In the genomic region with DNA sequence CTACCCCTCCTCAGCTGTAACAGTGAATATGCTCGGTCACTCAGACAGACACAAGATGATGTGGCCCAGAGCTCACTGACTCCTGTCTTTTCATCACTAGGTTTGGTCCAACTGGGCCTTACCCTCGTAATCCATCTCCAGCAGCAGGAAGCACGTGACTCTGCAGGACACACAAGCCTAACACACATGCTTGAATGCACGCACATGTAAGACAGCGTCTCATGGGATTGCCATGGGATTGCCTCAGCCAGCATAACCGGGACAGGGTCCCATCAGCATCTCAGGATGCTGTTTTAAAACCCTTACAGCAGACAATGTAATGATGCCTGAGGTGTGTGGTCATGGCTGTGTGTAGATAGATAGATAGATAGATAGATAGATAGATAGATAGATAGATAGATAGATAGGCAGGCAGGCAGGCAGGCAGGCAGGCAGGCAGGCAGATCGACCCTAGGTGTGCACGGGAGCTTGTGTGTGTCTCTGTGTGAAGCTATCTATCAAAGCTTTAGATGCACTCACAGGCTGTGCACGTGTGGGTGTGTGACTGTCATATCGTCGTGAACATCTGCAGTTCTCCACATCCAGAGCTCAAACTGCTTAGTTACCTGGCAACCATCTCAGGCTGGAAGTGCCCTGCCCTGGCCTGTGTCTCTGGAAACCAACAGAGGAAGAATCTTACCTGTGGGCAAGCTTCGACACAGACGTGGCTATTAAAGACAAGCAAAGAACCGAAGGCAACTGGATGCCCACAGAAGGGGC, we compare ENCODE assay signal across 24 mouse cellular contexts. TPM values are rescaled to one million over a fixed set of nuclear protein-coding genes. Genes with fewer than 3 reads are reported as not detected.
DNase-seq lines count a peak whose midpoint lies in the region; ATAC-seq and TF ChIP-seq lines count a peak whose summit lies in the region.
"Had no signal": no experiment of that assay in that cellular context is flagged by ENCODE, and none has a peak within 500 bp of the region (broad histone marks: within the 10 kb centered on the region; RNA-seq: fewer than 3 reads in every experiment).

No protein-coding gene starts in this region.

- H3K9me3 ChIP-seq in hindbrain, embryonic 13.5 days: no peaks in the 10 kb centered on the region
- H3K9me3 ChIP-seq in hindbrain, embryonic 10.5 days: no peaks in the 10 kb centered on the region
- no peaks in the 10 kb centered on the region for H3K9me3 ChIP-seq in forebrain, postnatal 0 days (ENCODE audit: low read length)
- H3K9me3 ChIP-seq: embryonic facial prominence, embryonic 15.5 days; heart, embryonic 13.5 days; limb, embryonic 15.5 days; midbrain, embryonic 12.5 days; neural tube, embryonic 12.5 days; stomach, embryonic 15.5 days had no signal

- peak overlapping the region; percentile 44 for H3K27ac ChIP-seq in hindbrain, embryonic 13.5 days
- no peak overlapping the region; the same call in 1 of the 2 replicates for H3K27ac ChIP-seq in hindbrain, embryonic 10.5 days
- 0 out of 2 replicates have a peak overlapping the region, but pooled peaks have one; percentile 1 for H3K27ac ChIP-seq in forebrain, postnatal 0 days (ENCODE audit: low read depth, low read length)
- H3K27ac ChIP-seq: embryonic facial prominence, embryonic 15.5 days; gastrocnemius, adult 2 months; heart, embryonic 13.5 days; kidney, postnatal 0 days; limb, embryonic 15.5 days; midbrain, embryonic 12.5 days; neural tube, embryonic 12.5 days; stomach, embryonic 15.5 days had no signal

- no peak overlapping the region for H3K4me2 ChIP-seq in hindbrain, embryonic 13.5 days
- H3K4me2 ChIP-seq in forebrain, postnatal 0 days (ENCODE audit: low read depth): no peak overlapping the region
- H3K4me2 ChIP-seq: embryonic facial prominence, embryonic 15.5 days; heart, embryonic 13.5 days; limb, embryonic 15.5 days; midbrain, embryonic 12.5 days; neural tube, embryonic 12.5 days; stomach, embryonic 15.5 days had no signal

- peak overlapping the region; percentile 5; the same call in 1 of the 2 replicates for H3K9ac ChIP-seq in hindbrain, embryonic 13.5 days
- no peak overlapping the region for H3K9ac ChIP-seq in forebrain, postnatal 0 days
- H3K9ac ChIP-seq: embryonic facial prominence, embryonic 15.5 days; heart, embryonic 13.5 days; limb, embryonic 15.5 days; liver, postnatal 0 days; midbrain, embryonic 12.5 days; neural tube, embryonic 12.5 days; stomach, embryonic 15.5 days had no signal

- H3K27me3 ChIP-seq in hindbrain, embryonic 13.5 days: no peaks in the 10 kb centered on the region
- H3K27me3 ChIP-seq in hindbrain, embryonic 10.5 days (ENCODE audit: insufficient read depth, poor library complexity, severe bottlenecking): no peaks in the 10 kb centered on the region
- no peaks in the 10 kb centered on the region for H3K27me3 ChIP-seq in forebrain, postnatal 0 days (ENCODE audit: insufficient read depth, low read length)
- H3K27me3 ChIP-seq: embryonic facial prominence, embryonic 15.5 days; heart, embryonic 13.5 days; limb, embryonic 15.5 days; midbrain, embryonic 12.5 days; neural tube, embryonic 12.5 days; stomach, embryonic 15.5 days had no signal

- WGBS in hindbrain, embryonic 13.5 days: 69% methylated on average over 14 of the region's 14 CpGs
- 85% methylated on average over 14 of the region's 14 CpGs for WGBS in hindbrain, embryonic 10.5 days
- 77% methylated on average over 14 of the region's 14 CpGs for WGBS in forebrain, postnatal 0 days

- no peak for ATAC-seq in hindbrain, embryonic 13.5 days (ENCODE audit: low FRiP score)
- peak; percentile 73 for ATAC-seq in forebrain, postnatal 0 days
- no peak for ATAC-seq in megakaryocyte, adult 5-6 weeks (ENCODE audit: poor library complexity, severe bottlenecking)
- ATAC-seq: intestine, postnatal 0 days; liver, postnatal 0 days had no signal

- DNase-seq in hindbrain, embryonic 10.5 days (ENCODE audit: low spot score): no peak
- peak; percentile 17 for DNase-seq in right cerebral cortex, adult 18-20 months
- DNase-seq in right cerebral cortex, postnatal 25 days: no peak
- no peak for DNase-seq in forebrain, postnatal 0 days
- peak; percentile 29 for DNase-seq in telencephalon, adult 2 months (ENCODE audit: low read depth, low spot score)
- DNase-seq in liver: no peak
- DNase-seq: embryo, embryonic 11 days; gastrocnemius, adult 2 months; heart, adult 11 months; heart, postnatal 4 days; liver, postnatal 0 days; lung, postnatal 14 days; spleen, adult 18-20 months had no signal

- peaks cover 83% of the 10 kb centered on the region for H3K4me1 ChIP-seq in hindbrain, embryonic 13.5 days (replicated peaks)
- peaks cover 67% of the 10 kb centered on the region for H3K4me1 ChIP-seq in hindbrain, embryonic 10.5 days (replicated peaks)
- H3K4me1 ChIP-seq in forebrain, postnatal 0 days (ENCODE audit: insufficient read depth): peaks cover 6% of the 10 kb centered on the region; the same call in 1 of the 2 replicates

- TF ChIP-seq CTCF in forebrain, postnatal 0 days (IDR thresholded peaks at IDR 0.05; ENCODE audit: low read depth): no peak

- no peak overlapping the region for H3K4me3 ChIP-seq in hindbrain, embryonic 13.5 days
- H3K4me3 ChIP-seq in hindbrain, embryonic 10.5 days: no peak overlapping the region
- no peak overlapping the region for H3K4me3 ChIP-seq in forebrain, postnatal 0 days (ENCODE audit: low read depth, low read length)
- H3K4me3 ChIP-seq: embryonic facial prominence, embryonic 15.5 days; gastrocnemius, adult 2 months; heart, embryonic 13.5 days; limb, embryonic 15.5 days; midbrain, embryonic 12.5 days; neural tube, embryonic 12.5 days; stomach, embryonic 15.5 days had no signal

- no peaks in the 10 kb centered on the region for H3K36me3 ChIP-seq in hindbrain, embryonic 13.5 days
- H3K36me3 ChIP-seq in hindbrain, embryonic 10.5 days: peaks cover 27% of the 10 kb centered on the region
- no peaks in the 10 kb centered on the region for H3K36me3 ChIP-seq in forebrain, postnatal 0 days (ENCODE audit: insufficient read depth)
- H3K36me3 ChIP-seq: embryonic facial prominence, embryonic 15.5 days; G1E; heart, embryonic 13.5 days; limb, embryonic 15.5 days; midbrain, embryonic 12.5 days; neural tube, embryonic 12.5 days; stomach, embryonic 15.5 days had no signal

RNA-seq across cellular contexts. Expression of gene Tbc1d16, which starts 47.3 kb away (rescaled TPM):
- polyA plus RNA-seq in hindbrain, embryonic 13.5 days (2015; fragmentation: Nextera tagmentation; extraction: Ambion mirVana): 57.4 and 61.1 TPM in 2 replicates
- polyA plus RNA-seq in hindbrain, embryonic 10.5 days (2016; fragmentation: Nextera tagmentation; extraction: Ambion mirVana): 29.5 and 37.9 TPM in 2 replicates
- 133 and 153 TPM in 2 replicates for total RNA-seq in forebrain, postnatal 0 days (2014; rRNA removed)
- polyA plus RNA-seq in forebrain, postnatal 0 days (2015; fragmentation: Nextera tagmentation; extraction: Ambion mirVana): 41.2 and 60.4 TPM in 2 replicates
- 0.64 and 0.71 TPM in 2 replicates for total RNA-seq in megakaryocyte, adult 5-6 weeks (2015)
- 0.53 and 0.59 TPM in 2 replicates for total RNA-seq in megakaryocyte, adult 5-6 weeks (2017)
- polyA plus RNA-seq: G1E had no signal

RNA-seq across cellular contexts. Expression of gene Ccdc40, which starts 47.4 kb away (rescaled TPM):
- polyA plus RNA-seq in hindbrain, embryonic 13.5 days (2015; fragmentation: Nextera tagmentation; extraction: Ambion mirVana): 14.6 and 18.0 TPM in 2 replicates
- 20.0 and 21.3 TPM in 2 replicates for polyA plus RNA-seq in hindbrain, embryonic 10.5 days (2016; fragmentation: Nextera tagmentation; extraction: Ambion mirVana)
- 10.5 and 14.6 TPM in 2 replicates for total RNA-seq in forebrain, postnatal 0 days (2014; rRNA removed)
- 7.2 and 11.8 TPM in 2 replicates for polyA plus RNA-seq in forebrain, postnatal 0 days (2015; fragmentation: Nextera tagmentation; extraction: Ambion mirVana)
- total RNA-seq in megakaryocyte, adult 5-6 weeks (2015): 0.21 and 0.31 TPM in 2 replicates
- 0.65 and 1.1 TPM in 2 replicates for total RNA-seq in megakaryocyte, adult 5-6 weeks (2017)
- total RNA-seq: gastrocnemius, adult 2 months had no signal
- polyA plus RNA-seq: G1E had no signal

Comparison
In these comparisons a context has a peak if more than half of its experiments do, and no peak if none do; other contexts are left out.
1. DNase-seq: peak in right cerebral cortex, adult 18-20 months (single experiment) and telencephalon, adult 2 months (single experiment); none in hindbrain, embryonic 10.5 days (single experiment), right cerebral cortex, postnatal 25 days (single experiment), forebrain, postnatal 0 days (single experiment) and liver (single experiment).